Mouse (Mus musculus): ENCODE data around the gene Strn3.

- TF ChIP-seq ZKSCAN1 (IDR thresholded peaks at IDR 0.05; ENCODE audit: low read depth, low read length), result no peak
- TF ChIP-seq RCOR1 (IDR thresholded peaks at IDR 0.05; ENCODE audit: low read depth, low read length), result no peak
- no peak for TF ChIP-seq POLR2A (IDR thresholded peaks at IDR 0.05; ENCODE audit: control insufficient read depth in 1 of 2, insufficient read depth in 1 of 2, low read depth in 1 of 2, low read length in 2 of 2, poor library complexity in 1 of 2)
- no peak for TF ChIP-seq SMC3 (IDR thresholded peaks at IDR 0.05; ENCODE audit: low read depth, low read length)
- TF ChIP-seq GABPA (IDR thresholded peaks at IDR 0.05; ENCODE audit: low read depth, low read length), result no peak
- no peak for TF ChIP-seq POLR2AphosphoS5 (IDR thresholded peaks at IDR 0.05; ENCODE audit: borderline replicate concordance, low read depth, low read length)
- no peak for TF ChIP-seq MAFK (IDR thresholded peaks at IDR 0.05; ENCODE audit: borderline replicate concordance, low read depth, low read length)
- TF ChIP-seq CTCF (IDR thresholded peaks at IDR 0.05 in 2 of 3, conservative IDR thresholded peaks at IDR 0.05 in 1 of 3; ENCODE audit: control insufficient read depth in 1 of 3, insufficient read depth in 1 of 3, low read depth in 2 of 3, low read length in 3 of 3, poor library complexity in 1 of 3, severe bottlenecking in 1 of 3), result no peak
- no peak for TF ChIP-seq MAX (IDR thresholded peaks at IDR 0.05; ENCODE audit: low read length)
- no peak for TF ChIP-seq CHD1 (IDR thresholded peaks at IDR 0.05; ENCODE audit: low read depth, low read length)
- no peak for TF ChIP-seq USF1 (IDR thresholded peaks at IDR 0.05; ENCODE audit: low read depth, low read length)
Measured at GRCm38 (mm10) chr12:51736381-51736780, 44.7 kb upstream of the Strn3 start.
